Mouse (Mus musculus): ENCODE measurements around the gene Adam10. TPM values are rescaled to one million over a fixed set of nuclear protein-coding genes. Genes with fewer than 3 reads are reported as not detected.

Adam10 gene
- polyA plus RNA-seq, 1 experiment from 2014 or later = 45.0 TPM

- DNase-seq (ENCODE audit: low spot score) = no peak
- Histone ChIP-seq H3K36me3 (ENCODE audit: control insufficient read depth, insufficient read depth, low read length) (no peaks in the 10 kb centered on the region), H3K9me3 (replicated peaks; ENCODE audit: control insufficient read depth, low read length) (no peaks in the 10 kb centered on the region), H3K27me3 (replicated peaks; ENCODE audit: control insufficient read depth, insufficient read depth, low read length) (no peaks in the 10 kb centered on the region), H3K27ac (ENCODE audit: low read depth, low read length) (no peak overlapping the region), H3K4me1 (ENCODE audit: control insufficient read depth, insufficient read depth, low read length) (no peaks in the 10 kb centered on the region), H3K4me3 (ENCODE audit: low read depth, low read length) (no peak overlapping the region), H3K9ac (ENCODE audit: low read length) (no peak overlapping the region), H3K4me2 (ENCODE audit: low read length) (no peak overlapping the region)
- no peak for ATAC-seq
- WGBS = 94% methylated on average over 2 of the region's 2 CpGs
Measured at GRCm38 (mm10) chr9:70688301-70688968, 9.6 kb downstream of the Adam10 start.

GRCm38 (mm10) chr9:70689926-70690325 is 11.1 kb downstream of the Adam10 start:
- no peak for ATAC-seq
- H3K36me3 ChIP-seq (ENCODE audit: control insufficient read depth, insufficient read depth, low read length) = no peaks in the 10 kb centered on the region
- 70% methylated on average over 3 of the region's 3 CpGs for WGBS

GRCm38 (mm10) chr9:70690579-70690978 is 11.8 kb downstream of the Adam10 start:
- Histone ChIP-seq H3K4me2 (ENCODE audit: low read length) (no peak overlapping the region), H3K27me3 (replicated peaks; ENCODE audit: control insufficient read depth, insufficient read depth, low read length) (no peaks in the 10 kb centered on the region), H3K36me3 (ENCODE audit: control insufficient read depth, insufficient read depth, low read length) (no peaks in the 10 kb centered on the region), H3K4me1 (ENCODE audit: control insufficient read depth, insufficient read depth, low read length) (no peaks in the 10 kb centered on the region), H3K9ac (ENCODE audit: low read length) (no peak overlapping the region), H3K27ac (ENCODE audit: low read depth, low read length) (no peak overlapping the region), H3K4me3 (ENCODE audit: low read depth, low read length) (no peak overlapping the region), H3K9me3 (replicated peaks; ENCODE audit: control insufficient read depth, low read length) (no peaks in the 10 kb centered on the region)
- no peak for ATAC-seq
- DNase-seq (ENCODE audit: low spot score) = no peak

More at GRCm38 (mm10) chr9:70689926-70690325, 11.1 kb downstream of the Adam10 start:
- Histone ChIP-seq H3K4me2 (ENCODE audit: low read length) (no peak overlapping the region), H3K9ac (ENCODE audit: low read length) (no peak overlapping the region), H3K4me3 (ENCODE audit: low read depth, low read length) (no peak overlapping the region), H3K4me1 (ENCODE audit: control insufficient read depth, insufficient read depth, low read length) (no peaks in the 10 kb centered on the region), H3K27ac (ENCODE audit: low read depth, low read length) (no peak overlapping the region), H3K27me3 (replicated peaks; ENCODE audit: control insufficient read depth, insufficient read depth, low read length) (no peaks in the 10 kb centered on the region), H3K9me3 (replicated peaks; ENCODE audit: control insufficient read depth, low read length) (no peaks in the 10 kb centered on the region)
- no peak for DNase-seq (ENCODE audit: low spot score)

- 87% methylated on average over 2 of the region's 2 CpGs for WGBS
- H3K27me3 ChIP-seq (replicated peaks; ENCODE audit: control insufficient read depth, insufficient read depth, low read length) = no peaks in the 10 kb centered on the region
- ATAC-seq (no peak), DNase-seq (ENCODE audit: low spot score) (no peak)
- no peaks in the 10 kb centered on the region for H3K4me1 ChIP-seq (ENCODE audit: control insufficient read depth, insufficient read depth, low read length)
- no peak overlapping the region for H3K9ac ChIP-seq (ENCODE audit: low read length)
- no peak overlapping the region for H3K4me3 ChIP-seq (ENCODE audit: low read depth, low read length)
- no peaks in the 10 kb centered on the region for H3K36me3 ChIP-seq (ENCODE audit: control insufficient read depth, insufficient read depth, low read length)
- no peak overlapping the region for H3K27ac ChIP-seq (ENCODE audit: low read depth, low read length)
- H3K9me3 ChIP-seq (replicated peaks; ENCODE audit: control insufficient read depth, low read length) = no peaks in the 10 kb centered on the region
- no peak overlapping the region for H3K4me2 ChIP-seq (ENCODE audit: low read length)
Measured at GRCm38 (mm10) chr9:70691772-70692693, 13.2 kb downstream of the Adam10 start.

- 95% methylated on average over 2 of the region's 2 CpGs for WGBS
Measured at GRCm38 (mm10) chr9:70695723-70696122, 16.9 kb downstream of the Adam10 start.

GRCm38 (mm10) chr9:70698090-70698489 is 19.3 kb downstream of the Adam10 start:
- no peak overlapping the region for H3K27ac ChIP-seq (ENCODE audit: low read depth, low read length)
- WGBS = 91% methylated on average over 1 of the region's 1 CpGs
- H3K36me3 ChIP-seq (ENCODE audit: control insufficient read depth, insufficient read depth, low read length) = no peaks in the 10 kb centered on the region
- no peak overlapping the region for H3K9ac ChIP-seq (ENCODE audit: low read length)
- DNase-seq (ENCODE audit: low spot score) (no peak), ATAC-seq (no peak)
- H3K4me3 ChIP-seq (ENCODE audit: low read depth, low read length) = no peak overlapping the region
- no peaks in the 10 kb centered on the region for H3K4me1 ChIP-seq (ENCODE audit: control insufficient read depth, insufficient read depth, low read length)
- H3K27me3 ChIP-seq (replicated peaks; ENCODE audit: control insufficient read depth, insufficient read depth, low read length) = no peaks in the 10 kb centered on the region
- no peaks in the 10 kb centered on the region for H3K9me3 ChIP-seq (replicated peaks; ENCODE audit: control insufficient read depth, low read length)
- H3K4me2 ChIP-seq (ENCODE audit: low read length) = no peak overlapping the region

More at GRCm38 (mm10) chr9:70695723-70696122, 16.9 kb downstream of the Adam10 start:
- Histone ChIP-seq H3K4me3 (ENCODE audit: low read depth, low read length) (no peak overlapping the region), H3K36me3 (ENCODE audit: control insufficient read depth, insufficient read depth, low read length) (no peaks in the 10 kb centered on the region), H3K9me3 (replicated peaks; ENCODE audit: control insufficient read depth, low read length) (no peaks in the 10 kb centered on the region), H3K4me2 (ENCODE audit: low read length) (no peak overlapping the region), H3K27me3 (replicated peaks; ENCODE audit: control insufficient read depth, insufficient read depth, low read length) (no peaks in the 10 kb centered on the region), H3K4me1 (ENCODE audit: control insufficient read depth, insufficient read depth, low read length) (no peaks in the 10 kb centered on the region), H3K27ac (ENCODE audit: low read depth, low read length) (no peak overlapping the region), H3K9ac (ENCODE audit: low read length) (no peak overlapping the region)
- ATAC-seq (no peak), DNase-seq (ENCODE audit: low spot score) (no peak)

GRCm38 (mm10) chr9:70703597-70704203 is 24.9 kb downstream of the Adam10 start:
- Histone ChIP-seq H3K27ac (ENCODE audit: low read depth, low read length) (no peak overlapping the region), H3K36me3 (ENCODE audit: control insufficient read depth, insufficient read depth, low read length) (0 out of 2 replicates have a peak, but pooled peaks cover 3% of the 10 kb centered on the region), H3K9ac (ENCODE audit: low read length) (no peak overlapping the region), H3K4me2 (ENCODE audit: low read length) (no peak overlapping the region), H3K9me3 (replicated peaks; ENCODE audit: control insufficient read depth, low read length) (no peaks in the 10 kb centered on the region), H3K4me1 (ENCODE audit: control insufficient read depth, insufficient read depth, low read length) (no peaks in the 10 kb centered on the region), H3K4me3 (ENCODE audit: low read depth, low read length) (no peak overlapping the region), H3K27me3 (replicated peaks; ENCODE audit: control insufficient read depth, insufficient read depth, low read length) (no peaks in the 10 kb centered on the region)
- ATAC-seq (no peak), DNase-seq (ENCODE audit: low spot score) (no peak)
- 94% methylated on average over 5 of the region's 5 CpGs for WGBS

GRCm38 (mm10) chr9:70706444-70706843 is 27.6 kb downstream of the Adam10 start:
- Histone ChIP-seq H3K4me3 (ENCODE audit: low read depth, low read length) (no peak overlapping the region), H3K27me3 (replicated peaks; ENCODE audit: control insufficient read depth, insufficient read depth, low read length) (no peaks in the 10 kb centered on the region), H3K36me3 (ENCODE audit: control insufficient read depth, insufficient read depth, low read length) (0 out of 2 replicates have a peak, but pooled peaks cover 3% of the 10 kb centered on the region), H3K4me2 (ENCODE audit: low read length) (no peak overlapping the region), H3K9ac (ENCODE audit: low read length) (no peak overlapping the region), H3K4me1 (ENCODE audit: control insufficient read depth, insufficient read depth, low read length) (no peaks in the 10 kb centered on the region), H3K9me3 (replicated peaks; ENCODE audit: control insufficient read depth, low read length) (no peaks in the 10 kb centered on the region), H3K27ac (ENCODE audit: low read depth, low read length) (no peak overlapping the region)
- no peak for DNase-seq (ENCODE audit: low spot score)
- WGBS = 100% methylated on average over 1 of the region's 1 CpGs
- no peak for ATAC-seq
